Mouse (Mus musculus): ENCODE measurements around the gene Nfkb1.

- TF ChIP-seq POLR2A (IDR thresholded peaks at IDR 0.05; ENCODE audit: low read depth, low read length), result no peak
- no peak for TF ChIP-seq CTCF (conservative IDR thresholded peaks at IDR 0.05; ENCODE audit: insufficient read depth, insufficient read length, low read depth, low read length)
These were observed 20.5 kb downstream of the Nfkb1 start for GRCm38 (mm10) chr3:135670869-135671268.

Data from kidney, adult 2 months (tissue).